Mouse (Mus musculus): Measurements from ENCODE around the gene Tbck. TPM values are rescaled to one million over a fixed set of nuclear protein-coding genes. Genes with fewer than 3 reads are reported as not detected.

The Tbck gene
- polyA plus RNA-seq, 1 experiment from 2014 or later: 34.4 TPM

GRCm38 (mm10) chr3:132864329-132864919 is 180.5 kb downstream of the Tbck start:
- WGBS: 85% methylated on average over 14 of the region's 14 CpGs
- Histone ChIP-seq H3K4me2 (no peak overlapping the region), H3K36me3 (no peaks in the 10 kb centered on the region), H3K27ac (replicated peaks) (no peak overlapping the region), H3K9me3 (no peaks in the 10 kb centered on the region), H3K4me3 (no peak overlapping the region), H3K27me3 (no peaks in the 10 kb centered on the region), H3K9ac (no peak overlapping the region), H3K4me1 (replicated peaks) (no peaks in the 10 kb centered on the region)
- ATAC-seq (ENCODE audit: low read depth): no peak

- no peaks in the 10 kb centered on the region for H3K4me1 ChIP-seq (replicated peaks)
- ATAC-seq (ENCODE audit: low read depth): no peak
These were observed 181.0 kb downstream of the Tbck start for GRCm38 (mm10) chr3:132864986-132865385.

GRCm38 (mm10) chr3:132865596-132865995 is 181.7 kb downstream of the Tbck start:
- no peak overlapping the region for H3K4me3 ChIP-seq
- no peak overlapping the region for H3K4me2 ChIP-seq
- H3K9ac ChIP-seq: no peak overlapping the region
- H3K36me3 ChIP-seq: no peaks in the 10 kb centered on the region
- H3K4me1 ChIP-seq (replicated peaks): no peaks in the 10 kb centered on the region
- no peak overlapping the region for H3K27ac ChIP-seq (replicated peaks)
- H3K9me3 ChIP-seq: no peaks in the 10 kb centered on the region
- 91% methylated on average over 4 of the region's 4 CpGs for WGBS
- no peaks in the 10 kb centered on the region for H3K27me3 ChIP-seq
- no peak for ATAC-seq (ENCODE audit: low read depth)

More at GRCm38 (mm10) chr3:132864986-132865385, 181.0 kb downstream of the Tbck start:
- no peaks in the 10 kb centered on the region for H3K9me3 ChIP-seq
- WGBS: 87% methylated on average over 8 of the region's 8 CpGs
- no peak overlapping the region for H3K4me2 ChIP-seq
- no peak overlapping the region for H3K4me3 ChIP-seq
- no peaks in the 10 kb centered on the region for H3K36me3 ChIP-seq
- H3K9ac ChIP-seq: no peak overlapping the region
- no peak overlapping the region for H3K27ac ChIP-seq (replicated peaks)
- no peaks in the 10 kb centered on the region for H3K27me3 ChIP-seq

GRCm38 (mm10) chr3:132866984-132867383 is 183.0 kb downstream of the Tbck start:
- no peak overlapping the region for H3K4me2 ChIP-seq
- no peak overlapping the region for H3K27ac ChIP-seq (replicated peaks)
- 93% methylated on average over 3 of the region's 3 CpGs for WGBS
- ATAC-seq (ENCODE audit: low read depth): no peak
- no peaks in the 10 kb centered on the region for H3K4me1 ChIP-seq (replicated peaks)
- H3K9me3 ChIP-seq: no peaks in the 10 kb centered on the region
- H3K4me3 ChIP-seq: no peak overlapping the region
- H3K9ac ChIP-seq: no peak overlapping the region
- H3K27me3 ChIP-seq: no peaks in the 10 kb centered on the region
- no peaks in the 10 kb centered on the region for H3K36me3 ChIP-seq

- Histone ChIP-seq H3K36me3 (no peaks in the 10 kb centered on the region), H3K27me3 (no peaks in the 10 kb centered on the region), H3K4me2 (no peak overlapping the region), H3K27ac (replicated peaks) (no peak overlapping the region), H3K4me1 (replicated peaks) (no peaks in the 10 kb centered on the region), H3K9ac (no peak overlapping the region), H3K9me3 (no peaks in the 10 kb centered on the region), H3K4me3 (no peak overlapping the region)
- ATAC-seq (ENCODE audit: low read depth): no peak
- 87% methylated on average over 2 of the region's 2 CpGs for WGBS
These were observed 184.9 kb downstream of the Tbck start for GRCm38 (mm10) chr3:132868838-132869237.

- H3K9ac ChIP-seq: no peak overlapping the region
- H3K36me3 ChIP-seq: no peaks in the 10 kb centered on the region
- WGBS: 80% methylated on average over 6 of the region's 6 CpGs
- no peak for ATAC-seq (ENCODE audit: low read depth)
- no peak overlapping the region for H3K27ac ChIP-seq (replicated peaks)
- H3K9me3 ChIP-seq: no peaks in the 10 kb centered on the region
- H3K4me2 ChIP-seq: no peak overlapping the region
- H3K27me3 ChIP-seq: no peaks in the 10 kb centered on the region
- H3K4me1 ChIP-seq (replicated peaks): no peaks in the 10 kb centered on the region
- no peak overlapping the region for H3K4me3 ChIP-seq
These were observed 186.1 kb downstream of the Tbck start for GRCm38 (mm10) chr3:132870079-132870478.

GRCm38 (mm10) chr3:132871318-132871904 is 187.5 kb downstream of the Tbck start:
- no peak overlapping the region for H3K27ac ChIP-seq (replicated peaks)
- H3K4me3 ChIP-seq: no peak overlapping the region
- no peaks in the 10 kb centered on the region for H3K9me3 ChIP-seq
- ATAC-seq (ENCODE audit: low read depth): no peak
- no peak overlapping the region for H3K9ac ChIP-seq
- H3K4me2 ChIP-seq: no peak overlapping the region
- H3K4me1 ChIP-seq (replicated peaks): no peaks in the 10 kb centered on the region
- 86% methylated on average over 9 of the region's 9 CpGs for WGBS
- H3K27me3 ChIP-seq: no peaks in the 10 kb centered on the region
- no peaks in the 10 kb centered on the region for H3K36me3 ChIP-seq

- Histone ChIP-seq H3K4me1 (replicated peaks) (no peaks in the 10 kb centered on the region), H3K4me3 (no peak overlapping the region), H3K27me3 (no peaks in the 10 kb centered on the region), H3K4me2 (no peak overlapping the region), H3K36me3 (no peaks in the 10 kb centered on the region), H3K9me3 (no peaks in the 10 kb centered on the region), H3K27ac (replicated peaks) (no peak overlapping the region), H3K9ac (no peak overlapping the region)
- no peak for ATAC-seq (ENCODE audit: low read depth)
- WGBS: 66% methylated on average over 6 of the region's 6 CpGs
These were observed 189.3 kb downstream of the Tbck start for GRCm38 (mm10) chr3:132873251-132873650.

- Histone ChIP-seq H3K4me3 (no peak overlapping the region), H3K9me3 (no peaks in the 10 kb centered on the region), H3K4me1 (replicated peaks) (no peaks in the 10 kb centered on the region; the same call in 1 of the 2 replicates), H3K36me3 (no peaks in the 10 kb centered on the region), H3K4me2 (no peak overlapping the region), H3K27ac (replicated peaks) (no peak overlapping the region), H3K9ac (no peak overlapping the region), H3K27me3 (no peaks in the 10 kb centered on the region)
- WGBS: 73% methylated on average over 14 of the region's 14 CpGs
- no peak for ATAC-seq (ENCODE audit: low read depth)
These were observed 192.2 kb downstream of the Tbck start for GRCm38 (mm10) chr3:132876011-132876708.

GRCm38 (mm10) chr3:132876933-132877676 is 193.2 kb downstream of the Tbck start:
- Histone ChIP-seq H3K4me2 (no peak overlapping the region), H3K9ac (no peak overlapping the region), H3K9me3 (no peaks in the 10 kb centered on the region), H3K27ac (replicated peaks) (no peak overlapping the region), H3K4me1 (replicated peaks) (no peaks in the 10 kb centered on the region; the same call in 1 of the 2 replicates), H3K36me3 (no peaks in the 10 kb centered on the region), H3K27me3 (no peaks in the 10 kb centered on the region), H3K4me3 (no peak overlapping the region)
- ATAC-seq (ENCODE audit: low read depth): no peak
- 79% methylated on average over 10 of the region's 10 CpGs for WGBS

GRCm38 (mm10) chr3:132880361-132880760 is 196.4 kb downstream of the Tbck start:
- Histone ChIP-seq H3K27ac (replicated peaks) (no peak overlapping the region), H3K4me2 (no peak overlapping the region), H3K36me3 (no peaks in the 10 kb centered on the region), H3K27me3 (no peaks in the 10 kb centered on the region), H3K4me1 (replicated peaks) (no peaks in the 10 kb centered on the region; the same call in 1 of the 2 replicates), H3K9me3 (no peaks in the 10 kb centered on the region), H3K9ac (no peak overlapping the region), H3K4me3 (no peak overlapping the region)
- 85% methylated on average over 3 of the region's 3 CpGs for WGBS
- ATAC-seq (ENCODE audit: low read depth): no peak

GRCm38 (mm10) chr3:132880826-132881225 is 196.9 kb downstream of the Tbck start:
- no peak overlapping the region for H3K9ac ChIP-seq
- H3K4me1 ChIP-seq (replicated peaks): no peaks in the 10 kb centered on the region; the same call in 1 of the 2 replicates
- no peaks in the 10 kb centered on the region for H3K9me3 ChIP-seq
- WGBS: 67% methylated on average over 9 of the region's 9 CpGs
- peak overlapping the region; percentile 11; the same call in 1 of the 2 replicates for H3K4me2 ChIP-seq
- H3K4me3 ChIP-seq: no peak overlapping the region
- no peak overlapping the region for H3K27ac ChIP-seq (replicated peaks)
- no peaks in the 10 kb centered on the region for H3K36me3 ChIP-seq
- 0 out of 2 replicates have a peak, but pooled peaks have one; percentile 43 for ATAC-seq (ENCODE audit: low read depth)
- H3K27me3 ChIP-seq: no peaks in the 10 kb centered on the region
